Mouse (Mus musculus): ENCODE measurements around the gene Ppy. TPM values are rescaled to one million over a fixed set of nuclear protein-coding genes. Genes with fewer than 3 reads are reported as not detected.
A peak's percentile ranks its signal among the peaks of the same experiment; 100 is the strongest.

Ppy gene
- polyA plus RNA-seq, 1 experiment from 2014 or later = not detected

GRCm38 (mm10) chr11:102116241-102116640, 15.1 kb upstream of the Ppy start:
- 88% methylated on average over 8 of the region's 8 CpGs for WGBS
- H3K36me3 ChIP-seq = no peaks in the 10 kb centered on the region
- no peak overlapping the region for H3K4me2 ChIP-seq
- H3K27ac ChIP-seq (replicated peaks) = no peak overlapping the region
- no peak overlapping the region for H3K4me3 ChIP-seq
- H3K9me3 ChIP-seq = no peaks in the 10 kb centered on the region
- H3K9ac ChIP-seq = no peak overlapping the region
- ATAC-seq (ENCODE audit: low FRiP score, low read depth) = no peak
- H3K4me1 ChIP-seq (replicated peaks) = no peaks in the 10 kb centered on the region
- H3K27me3 ChIP-seq = no peaks in the 10 kb centered on the region

DNA sequence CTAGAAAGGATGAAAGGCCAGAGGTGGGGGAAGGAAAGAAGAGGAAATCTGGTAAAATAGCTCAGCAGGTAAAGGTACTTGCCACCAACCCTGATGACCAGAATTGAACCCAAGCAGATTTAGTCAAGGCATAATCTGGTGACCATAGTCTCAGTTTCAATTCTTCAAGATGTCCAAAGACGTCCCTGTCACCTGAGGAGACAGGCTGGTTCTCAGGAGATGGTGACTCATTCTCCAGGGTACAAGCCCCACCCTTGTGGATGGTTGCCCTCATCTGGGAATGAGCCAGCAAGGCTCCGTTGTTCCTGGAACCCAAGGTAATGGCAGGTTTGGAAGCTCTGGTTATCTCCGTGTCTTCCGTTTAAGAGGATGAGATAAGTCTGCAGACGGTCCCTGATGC, 10.5 kb upstream of the Ppy start:
- no peaks in the 10 kb centered on the region for H3K36me3 ChIP-seq
- WGBS = 87% methylated on average over 5 of the region's 5 CpGs
- peaks cover 4% of the 10 kb centered on the region; the same call in 1 of the 2 replicates for H3K4me1 ChIP-seq (replicated peaks)
- H3K9me3 ChIP-seq = no peaks in the 10 kb centered on the region
- no peak overlapping the region for H3K9ac ChIP-seq
- H3K4me3 ChIP-seq = no peak overlapping the region
- H3K27me3 ChIP-seq = peaks cover 27% of the 10 kb centered on the region
- ATAC-seq (ENCODE audit: low FRiP score, low read depth) = no peak
- H3K27ac ChIP-seq (replicated peaks) = no peak overlapping the region
- no peak overlapping the region for H3K4me2 ChIP-seq

GRCm38 (mm10) chr11:102107732-102108131, 6.6 kb upstream of the Ppy start, which contains the start of gene Pyy:
Gene Pyy (minus strand): TSS chr11:102107832.
- ATAC-seq (ENCODE audit: low FRiP score, low read depth) = no peak
- H3K4me1 ChIP-seq (replicated peaks) = peaks cover 6% of the 10 kb centered on the region; the same call in 1 of the 2 replicates
- 20% methylated on average over 8 of the region's 9 CpGs for WGBS
- no peaks in the 10 kb centered on the region for H3K9me3 ChIP-seq
- peak within 1 kb of the TSS; percentile 15; the same call in 1 of the 2 replicates for H3K4me3 ChIP-seq
- H3K4me2 ChIP-seq = no peak within 1 kb of the TSS
- peaks cover 57% of the 10 kb centered on the region for H3K27me3 ChIP-seq
- no peak within 1 kb of the TSS for H3K27ac ChIP-seq (replicated peaks)
- no peaks in the 10 kb centered on the region for H3K36me3 ChIP-seq
- no peak within 1 kb of the TSS for H3K9ac ChIP-seq

GRCm38 (mm10) chr11:102106911-102107310, 5.8 kb upstream of the Ppy start:
- Histone ChIP-seq H3K9ac (no peak overlapping the region), H3K4me3 (peak overlapping the region; percentile 15; the same call in 1 of the 2 replicates), H3K4me2 (no peak overlapping the region), H3K27ac (replicated peaks) (no peak overlapping the region), H3K27me3 (peaks cover 57% of the 10 kb centered on the region), H3K36me3 (no peaks in the 10 kb centered on the region), H3K9me3 (no peaks in the 10 kb centered on the region), H3K4me1 (replicated peaks) (peaks cover 8% of the 10 kb centered on the region; the same call in 1 of the 2 replicates)
- WGBS = 1% methylated on average over 21 of the region's 21 CpGs
- no peak for ATAC-seq (ENCODE audit: low FRiP score, low read depth)

GRCm38 (mm10) chr11:102102485-102103258, 1.6 kb upstream of the Ppy start:
- Histone ChIP-seq H3K4me3 (no peak overlapping the region), H3K36me3 (no peaks in the 10 kb centered on the region), H3K4me1 (replicated peaks) (peaks cover 10% of the 10 kb centered on the region; the same call in 1 of the 2 replicates), H3K27me3 (peaks cover 44% of the 10 kb centered on the region), H3K27ac (replicated peaks) (no peak overlapping the region), H3K9me3 (no peaks in the 10 kb centered on the region), H3K4me2 (no peak overlapping the region), H3K9ac (no peak overlapping the region)
- WGBS = 21% methylated on average over 17 of the region's 17 CpGs
- no peak for ATAC-seq (ENCODE audit: low FRiP score, low read depth)

DNA sequence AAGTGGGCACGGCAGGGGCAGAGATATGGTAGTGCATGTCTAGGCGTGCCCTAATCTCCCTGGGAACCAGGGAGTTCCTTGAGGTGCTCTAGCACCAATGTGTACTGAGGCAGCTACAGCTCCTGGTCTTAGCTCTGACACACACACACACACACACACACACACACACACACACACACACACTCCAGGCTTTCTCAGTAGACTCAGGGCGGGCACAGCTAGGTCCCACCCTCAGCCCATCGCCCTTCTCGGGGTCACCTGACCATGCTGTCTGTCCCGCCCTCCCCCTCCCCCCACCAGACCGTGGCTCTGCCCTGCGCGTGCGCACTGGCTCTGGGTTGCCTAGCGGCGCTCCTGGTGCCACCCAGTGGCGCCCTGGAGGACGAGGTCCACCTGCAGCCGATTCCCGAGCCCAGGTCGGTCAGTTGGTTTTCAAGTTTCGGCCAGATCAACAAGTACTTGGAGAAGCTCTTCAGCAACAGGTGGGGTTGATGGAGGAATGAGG, 4.2 kb downstream of the Ppy start:
- ATAC-seq (ENCODE audit: low FRiP score, low read depth) = peak; percentile 89
- H3K9ac ChIP-seq = 0 out of 2 replicates have a peak overlapping the region, but pooled peaks have one; percentile 12
- 6% methylated on average over 18 of the region's 18 CpGs for WGBS

GRCm38 (mm10) chr11:102096446-102096845, 4.7 kb downstream of the Ppy start:
- peaks cover 13% of the 10 kb centered on the region for H3K4me1 ChIP-seq (replicated peaks)
- peak overlapping the region; percentile 51 for H3K4me2 ChIP-seq
- WGBS = 78% methylated on average over 5 of the region's 5 CpGs
- no peak overlapping the region for H3K9ac ChIP-seq
- H3K27ac ChIP-seq (replicated peaks) = no peak overlapping the region
- H3K4me3 ChIP-seq = peak overlapping the region; percentile 23; the same call in 1 of the 2 replicates
- H3K36me3 ChIP-seq = no peaks in the 10 kb centered on the region
- no peaks in the 10 kb centered on the region for H3K9me3 ChIP-seq
- H3K27me3 ChIP-seq = no peaks in the 10 kb centered on the region
- no peak for ATAC-seq (ENCODE audit: low FRiP score, low read depth)

More for the DNA sequence above, 4.2 kb downstream of the Ppy start:
- Histone ChIP-seq H3K36me3 (no peaks in the 10 kb centered on the region), H3K27ac (replicated peaks) (no peak overlapping the region), H3K27me3 (peaks cover 3% of the 10 kb centered on the region; the same call in 1 of the 2 replicates), H3K4me2 (peak overlapping the region; percentile 51), H3K4me1 (replicated peaks) (peaks cover 13% of the 10 kb centered on the region), H3K4me3 (peak overlapping the region; percentile 23), H3K9me3 (no peaks in the 10 kb centered on the region)

- no peak overlapping the region for H3K4me2 ChIP-seq
- H3K4me1 ChIP-seq (replicated peaks) = peaks cover 13% of the 10 kb centered on the region
- no peak for ATAC-seq (ENCODE audit: low FRiP score, low read depth)
- no peaks in the 10 kb centered on the region for H3K9me3 ChIP-seq
- no peak overlapping the region for H3K27ac ChIP-seq (replicated peaks)
- H3K36me3 ChIP-seq = no peaks in the 10 kb centered on the region
- 90% methylated on average over 3 of the region's 3 CpGs for WGBS
- no peaks in the 10 kb centered on the region for H3K27me3 ChIP-seq
- H3K9ac ChIP-seq = no peak overlapping the region
- no peak overlapping the region for H3K4me3 ChIP-seq
These were observed 5.4 kb downstream of the Ppy start for GRCm38 (mm10) chr11:102095676-102096075.

DNA sequence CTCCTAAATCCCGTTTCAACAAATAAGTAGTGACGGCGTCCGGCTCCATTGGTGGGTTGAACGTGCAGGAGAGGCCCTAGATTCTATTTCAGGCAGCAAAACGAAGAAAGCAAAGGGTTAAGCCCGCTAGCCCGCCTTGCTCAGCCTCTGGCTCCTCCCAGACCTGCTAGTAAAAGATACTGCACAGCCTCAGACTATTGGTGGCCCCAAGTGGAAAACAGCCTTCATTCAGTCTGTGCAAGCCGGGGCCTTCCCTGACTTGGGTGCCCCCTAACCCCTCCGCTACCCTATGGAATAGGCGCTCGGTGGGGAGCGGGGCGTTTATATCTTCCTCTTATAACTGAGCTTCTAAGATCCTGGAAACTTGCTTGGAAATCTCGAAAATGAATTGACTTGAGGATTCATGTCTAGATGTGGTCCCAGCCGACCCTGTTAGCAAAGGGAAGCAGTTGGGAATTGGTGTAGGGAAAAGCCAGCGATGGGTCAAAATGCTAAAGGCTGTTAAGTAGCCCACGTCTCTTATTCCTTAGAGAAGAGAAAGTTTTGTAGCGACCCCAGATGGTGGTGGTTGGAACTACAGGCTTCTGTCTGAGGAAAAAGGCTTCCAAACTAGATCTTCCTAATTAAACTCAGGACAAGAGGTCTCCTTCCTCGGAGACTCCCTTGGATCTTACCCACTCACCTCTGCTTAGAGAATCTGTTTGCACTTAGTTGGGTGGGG, 11.9 kb downstream of the Ppy start:
- Histone ChIP-seq H3K9ac (peak overlapping the region; percentile 85; the same call in 1 of the 2 replicates), H3K4me3 (peak overlapping the region; percentile 61), H3K9me3 (no peaks in the 10 kb centered on the region), H3K4me2 (peak overlapping the region; percentile 80), H3K27ac (replicated peaks) (peak overlapping the region; percentile 98), H3K27me3 (no peaks in the 10 kb centered on the region), H3K4me1 (replicated peaks) (peaks cover 29% of the 10 kb centered on the region), H3K36me3 (no peaks in the 10 kb centered on the region)
- ATAC-seq (ENCODE audit: low FRiP score, low read depth) = peak; percentile 17; the same call in 1 of the 2 replicates
- WGBS = under 1% methylated on average over 20 of the region's 20 CpGs

DNA sequence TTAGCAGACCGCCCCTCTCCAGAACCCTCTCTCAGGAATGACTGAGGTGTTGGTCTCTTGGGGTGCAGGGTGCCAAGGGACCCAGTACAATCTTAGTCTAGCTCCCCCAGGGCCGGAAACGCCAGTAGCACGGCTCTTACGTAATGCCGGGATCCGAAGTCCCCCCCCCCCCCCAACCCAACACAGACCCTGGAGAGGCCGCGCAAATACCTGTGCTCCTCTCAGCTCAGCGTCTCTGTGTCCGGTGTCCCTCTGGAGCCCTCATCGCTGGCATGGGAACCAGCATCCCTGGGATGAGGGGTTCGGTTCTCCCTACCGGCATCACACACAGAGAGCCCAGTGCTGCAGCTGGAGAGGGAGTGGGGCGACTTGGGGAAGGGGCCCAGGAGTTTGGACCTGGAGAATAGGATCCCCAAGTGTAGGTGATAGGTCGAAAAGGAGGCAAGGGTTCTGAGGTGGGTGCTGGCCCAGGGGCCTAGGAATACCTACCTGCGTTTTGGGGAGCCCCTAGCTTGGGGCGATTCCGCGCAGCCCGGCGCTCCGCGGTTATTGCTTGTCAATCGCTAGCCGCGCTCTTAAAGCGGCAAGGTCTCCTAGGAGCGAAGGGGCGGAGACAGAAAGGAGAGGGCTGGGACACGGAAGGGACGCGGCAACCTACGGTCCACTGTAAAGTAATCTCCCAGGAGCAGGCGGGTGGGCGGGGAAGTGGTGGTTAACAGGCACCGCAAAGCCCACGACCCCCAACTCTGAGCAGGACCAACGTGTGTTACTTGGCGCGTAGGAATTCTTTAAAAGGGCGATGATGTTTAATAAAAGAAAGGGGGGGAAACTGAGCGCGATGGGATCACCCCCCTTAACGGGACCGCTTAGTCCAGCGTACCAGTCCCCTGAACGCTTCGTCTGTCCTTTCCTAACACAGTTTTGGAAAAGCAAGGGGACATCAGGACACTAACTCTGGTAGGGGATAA, 12.9 kb downstream of the Ppy start, which contains the start of gene Mpp2:
Gene Mpp2, minus strand, starts transcription at position 585 of the 968 bp plus-strand sequence.
- H3K27me3 ChIP-seq = no peaks in the 10 kb centered on the region
- under 1% methylated on average over 49 of the region's 49 CpGs for WGBS
- H3K9ac ChIP-seq = peak within 1 kb of the TSS; percentile 85
- peaks cover 31% of the 10 kb centered on the region for H3K4me1 ChIP-seq (replicated peaks)
- no peaks in the 10 kb centered on the region for H3K9me3 ChIP-seq
- H3K36me3 ChIP-seq = no peaks in the 10 kb centered on the region
- peak within 1 kb of the TSS; percentile 80 for H3K4me2 ChIP-seq
- peak; percentile 59 for ATAC-seq (ENCODE audit: low FRiP score, low read depth)
- H3K4me3 ChIP-seq = peak within 1 kb of the TSS; percentile 61
- peak within 1 kb of the TSS; percentile 98 for H3K27ac ChIP-seq (replicated peaks)

Measured in hindbrain, embryonic 15.5 days (tissue).